Mouse (Mus musculus) kidney, adult 2 months (tissue): ENCODE data around the gene Nobox.

Experiments used
- CTCF ChIP-seq: fragments of 200-500 bp; conservative IDR thresholded peaks from 2 replicates; pipeline ENCODE4 v1.5.1; 2011; ENCODE audit warnings: low read depth, mild to moderate bottlenecking, control low read depth, low read length, moderate library complexity, mixed read lengths; ENCODE audit not compliant: insufficient read depth, insufficient read length
- POLR2A ChIP-seq: fragments of 200-500 bp; IDR thresholded peaks from one replicate; pipeline ENCODE4 v1.6.1; 2011; ENCODE audit warnings: low read depth, low read length, control low read depth

GRCm38 (mm10) chr6:43312961-43313656, 3.8 kb upstream of the Nobox start:
- TF ChIP-seq CTCF (no peak), POLR2A (no peak)
